Mouse (Mus musculus) ES-Bruce4 (cell line): ENCODE data around the gene C2cd2.

Experiments used
- CTCF ChIP-seq: IDR thresholded peaks from one replicate; pipeline ENCODE4 v1.8.1; 2011; ENCODE audit warnings: low read depth, low read length
- POLR2A ChIP-seq: IDR thresholded peaks from one replicate; pipeline ENCODE4 v1.8.1; 2011; ENCODE audit warnings: low read length; ENCODE audit not compliant: insufficient read depth

- no peak for TF ChIP-seq POLR2A
- TF ChIP-seq CTCF = no peak
Measured at GRCm38 (mm10) chr16:97819532-97819931, 142.9 kb downstream of the C2cd2 start.
